Mouse (Mus musculus): ENCODE results near the gene Ces2h. TPM values are rescaled to one million over a fixed set of nuclear protein-coding genes. Genes with fewer than 3 reads are reported as not detected.
"Not testable (repeated sequence)": the region's sequence is repeated elsewhere in the genome, so short reads cannot be mapped to it uniquely, and the experiment has no call there.

Gene Ces2h
- total RNA-seq (2021): not detected
- long read RNA-seq, experiment 1: 0 reads
- long read RNA-seq, experiment 2: 0 reads

DNA sequence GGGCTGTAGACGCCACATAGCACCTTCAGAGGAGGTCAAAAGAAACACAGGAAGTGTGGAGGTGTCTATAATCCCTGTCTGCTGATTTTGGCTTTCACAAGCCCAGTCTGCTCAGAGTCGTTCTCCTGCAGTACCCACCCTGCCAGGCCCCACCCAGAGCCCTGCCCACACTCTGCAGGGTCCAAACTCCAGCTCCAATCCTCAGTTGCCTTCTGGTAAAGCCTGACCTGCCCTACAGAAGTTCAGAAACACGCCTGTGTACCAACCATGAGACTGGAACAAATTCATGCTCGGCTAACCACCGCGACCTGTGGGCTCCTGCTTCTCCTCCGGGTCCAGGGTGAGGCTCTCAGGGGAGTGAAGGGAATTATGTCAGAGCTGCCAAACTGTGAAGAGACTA, at the start of gene Ces2h:
Gene Ces2h, plus strand, starts transcription at position 268 of the 400 bp plus-strand sequence.
- no peak for DNase-seq
- intact Hi-C loops (cut with DNase I): no loop called here

GRCm38 (mm10) chr8:104961537-104961961, 39.1 kb upstream of the Ces2h start, which contains the start of gene Ces2g:
Gene Ces2g, plus strand, starts transcription at chr8:104961718.
- DNase-seq: peak; percentile 35 to 66
- intact Hi-C loops (cut with DNase I): no loop called here

DNA sequence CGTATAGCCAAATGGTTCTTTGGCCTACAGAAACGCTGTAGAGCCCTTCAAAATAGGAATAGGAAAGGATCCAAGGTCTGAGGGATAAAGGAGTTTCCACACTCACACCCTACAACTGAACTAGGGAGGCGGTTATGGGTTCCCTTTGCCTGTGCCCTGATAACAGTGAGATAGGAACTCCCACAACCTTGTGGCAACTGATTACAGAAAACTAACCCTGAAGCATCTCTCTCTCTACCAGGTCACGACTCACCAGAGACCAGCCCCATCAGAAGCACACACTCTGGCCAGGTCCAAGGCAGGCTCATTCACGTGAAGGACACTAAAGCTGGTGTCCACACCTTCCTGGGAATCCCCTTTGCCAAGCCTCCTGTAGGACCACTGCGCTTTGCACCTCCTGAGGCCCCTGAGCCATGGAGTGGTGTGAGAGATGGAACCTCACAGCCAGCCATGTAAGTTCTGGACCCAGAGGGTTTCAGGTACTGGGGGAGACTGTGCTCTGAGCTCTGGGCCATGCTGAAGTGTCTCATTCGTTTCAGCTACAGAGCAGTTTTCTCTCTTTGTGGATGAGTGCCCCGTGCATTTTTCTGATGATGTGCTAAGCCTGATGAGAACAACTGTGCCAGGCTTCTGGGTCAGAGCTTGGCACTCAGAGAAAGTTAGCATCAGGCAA, 38.3 kb upstream of the Ces2h start:
- DNase-seq: no peak
- intact Hi-C loops (cut with DNase I): no loop called here

DNA sequence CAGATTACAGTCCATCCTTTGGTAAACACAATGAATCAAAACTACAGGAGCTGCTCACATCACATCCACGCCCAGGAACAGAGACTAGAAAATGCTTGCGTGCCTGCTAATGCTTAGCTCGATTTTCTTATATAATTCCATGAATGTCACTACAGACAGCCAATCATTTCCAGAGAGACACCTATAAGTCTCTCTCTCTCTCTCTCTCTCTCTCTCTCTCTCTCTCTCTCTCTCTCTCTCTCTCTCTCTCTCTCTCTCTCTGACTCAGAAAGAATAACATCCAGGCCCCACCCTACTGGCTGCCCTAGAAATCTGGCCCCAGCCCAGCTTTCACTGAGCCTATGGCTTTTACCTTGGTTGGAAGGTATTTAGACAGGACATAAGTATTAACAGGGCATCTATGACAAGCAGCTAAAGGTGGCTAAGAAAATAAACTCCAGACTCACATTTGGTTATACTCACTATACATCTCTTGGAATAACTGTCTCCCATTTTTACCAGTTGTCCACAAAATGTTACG, 37.2 kb upstream of the Ces2h start:
- no peak for DNase-seq
- intact Hi-C loops (cut with DNase I): no loop called here

DNA sequence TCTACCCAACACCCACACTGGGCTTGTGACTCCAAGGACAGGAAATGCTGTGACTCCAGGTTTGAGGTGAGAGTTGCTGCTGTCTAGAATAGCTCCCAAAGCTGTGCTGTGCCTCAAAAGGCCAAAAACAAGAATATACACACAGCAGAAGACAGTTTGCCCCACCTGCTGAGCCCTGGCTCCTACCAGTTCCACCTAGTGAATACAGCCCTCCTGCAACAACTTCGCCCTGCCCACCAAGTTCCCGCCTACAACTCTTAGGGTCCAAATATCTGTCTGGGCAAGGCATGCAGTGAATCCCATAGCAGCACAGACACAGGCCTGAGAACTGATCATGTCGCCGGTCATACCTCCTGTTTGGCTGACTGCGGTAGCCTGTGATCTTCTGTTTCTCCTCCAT, 16.5 kb upstream of the Ces2h start:
- DNase-seq: no peak
- intact Hi-C loops (cut with DNase I): no loop called here

DNA sequence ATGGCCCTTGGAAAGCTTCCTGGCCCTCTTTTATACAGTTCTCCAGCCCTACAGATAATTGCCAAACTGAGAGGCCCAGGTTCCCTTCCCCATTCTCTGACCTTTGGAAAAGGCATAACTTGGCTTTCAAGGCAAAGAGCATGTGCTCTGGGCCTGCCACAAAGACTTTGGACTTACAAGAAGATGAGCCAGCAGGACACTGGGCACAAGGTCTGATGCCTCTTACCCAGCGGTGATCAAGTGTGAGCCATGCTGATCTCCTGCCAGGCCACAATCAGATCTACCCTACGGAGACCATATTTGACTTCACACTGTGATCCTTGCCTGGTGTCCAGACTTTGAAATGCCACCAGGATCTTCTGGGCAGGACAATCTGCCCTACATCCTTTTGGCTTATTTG, 15.7 kb upstream of the Ces2h start:
- intact Hi-C loops (cut with DNase I): no loop called here
- DNase-seq: no peak

DNA sequence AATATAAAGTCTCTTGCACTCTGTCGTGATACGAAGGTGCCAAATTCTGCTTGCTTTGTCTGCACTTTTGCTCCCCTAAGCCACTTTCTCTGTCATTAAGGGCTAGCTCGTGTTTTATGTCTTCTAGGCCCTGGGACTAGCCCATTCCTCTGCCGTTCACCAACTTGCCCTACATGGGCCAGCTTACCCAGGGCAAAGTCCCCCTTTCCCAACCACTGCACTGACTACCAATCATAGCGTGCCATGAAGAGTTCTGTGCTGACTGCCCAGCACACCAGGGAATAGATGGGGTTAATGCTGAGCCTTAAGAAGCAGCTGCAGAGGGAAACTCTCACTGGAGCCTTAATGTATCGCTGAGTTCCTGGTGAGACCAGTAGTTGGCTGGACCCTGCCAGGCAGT, 2.5 kb upstream of the Ces2h start:
- intact Hi-C loops (cut with DNase I): no loop called here
- no peak for DNase-seq

GRCm38 (mm10) chr8:104999183-104999582, 1.5 kb upstream of the Ces2h start:
- intact Hi-C loops (cut with DNase I): no loop called here
- no peak for DNase-seq

DNA sequence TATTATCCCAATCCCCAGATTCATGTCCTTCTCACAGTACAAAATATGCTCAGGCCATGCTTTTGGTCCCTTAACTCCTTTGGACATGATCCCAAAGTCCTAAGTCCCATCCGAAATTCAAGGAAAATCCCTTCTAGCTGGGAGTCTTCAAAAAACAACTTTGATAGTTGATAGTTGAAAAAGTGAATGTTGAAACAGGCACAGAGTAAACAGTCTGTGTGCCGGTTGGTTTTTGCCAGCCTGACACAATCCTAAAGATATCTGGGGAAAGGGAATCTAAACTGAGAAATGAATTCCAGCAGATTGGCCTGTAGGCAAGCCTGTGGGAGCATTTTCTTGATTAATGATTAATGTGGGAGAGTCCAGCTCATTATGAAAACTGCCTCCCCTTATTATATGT, 9.3 kb downstream of the Ces2h start:
- DNase-seq: no peak
- intact Hi-C loops (cut with DNase I): no loop called here

- peak in 1 of 2 experiments; percentile 3 for DNase-seq
These were observed 10.5 kb downstream of the Ces2h start for GRCm38 (mm10) chr8:105011136-105011535.

DNA sequence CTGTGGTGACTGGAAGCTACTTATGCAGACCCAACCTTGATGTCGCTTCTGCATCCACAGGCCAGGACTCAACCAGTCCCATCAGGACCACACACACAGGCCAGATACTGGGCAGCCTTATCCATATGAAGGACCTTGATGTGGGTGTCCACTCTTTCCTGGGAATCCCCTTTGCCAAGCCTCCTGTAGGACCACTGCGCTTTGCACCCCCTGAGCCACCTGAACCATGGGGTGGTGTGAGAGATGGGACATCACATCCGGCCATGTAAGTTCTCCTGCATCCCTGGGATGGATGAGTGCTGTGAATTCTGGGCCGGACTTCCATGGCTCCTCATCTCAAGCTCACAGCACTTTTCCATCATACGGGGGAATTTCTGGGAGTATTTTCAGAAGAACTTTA, 13.7 kb downstream of the Ces2h start:
- intact Hi-C loops (cut with DNase I): no loop called here
- no peak for DNase-seq

More at GRCm38 (mm10) chr8:105011136-105011535, 10.5 kb downstream of the Ces2h start:
- intact Hi-C loops (cut with DNase I): no loop called here

DNA sequence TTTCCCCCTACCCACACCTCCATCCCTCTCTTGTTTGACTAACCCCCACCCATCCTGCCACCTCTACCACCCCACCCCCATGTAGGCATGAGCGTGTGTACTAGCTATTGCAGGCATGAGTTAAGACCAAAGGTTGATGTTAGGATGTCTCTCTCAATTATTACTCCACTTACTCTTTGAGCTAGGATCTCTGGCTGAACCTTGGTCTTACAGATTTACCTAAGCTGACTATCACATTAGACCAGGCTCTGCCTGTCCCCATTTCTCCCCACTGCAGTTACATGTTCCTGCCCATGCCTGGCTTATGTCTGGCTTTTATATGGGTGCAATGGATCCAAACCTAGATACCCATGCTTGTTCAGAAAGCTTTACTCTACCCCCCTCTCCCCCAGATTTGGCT, 21.3 kb downstream of the Ces2h start:
- intact Hi-C loops (cut with DNase I): no loop called here
- DNase-seq: no peak

DNA sequence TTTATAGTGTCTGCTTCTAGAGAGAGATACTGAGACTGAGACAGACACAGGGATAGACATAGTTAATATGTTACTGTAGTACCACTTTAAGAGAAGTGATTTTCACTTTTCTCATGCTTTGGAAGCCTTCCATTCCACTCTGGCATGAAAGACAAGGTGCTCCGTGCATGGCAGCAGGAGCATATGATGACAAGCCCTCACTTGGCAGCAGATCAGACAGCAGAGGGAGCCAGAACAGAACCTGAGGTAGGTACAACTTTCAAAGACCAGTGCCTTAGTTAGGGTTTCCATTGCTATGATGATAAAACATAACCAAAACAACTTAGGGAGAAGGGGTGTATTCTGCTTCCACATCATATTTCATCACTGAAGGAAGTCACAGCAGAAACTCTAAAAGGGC, 22.4 kb downstream of the Ces2h start:
- intact Hi-C loops (cut with DNase I): no loop called here
- DNase-seq: peak in 1 of 2 experiments; percentile 3

GRCm38 (mm10) chr8:105025050-105025449, 24.4 kb downstream of the Ces2h start:
- DNase-seq: peak in 1 of 2 experiments; percentile 2
- intact Hi-C loops (cut with DNase I): no loop called here

GRCm38 (mm10) chr8:105043510-105043909, 42.9 kb downstream of the Ces2h start:
- intact Hi-C loops (cut with DNase I): no loop called here
- no peak for DNase-seq

DNA sequence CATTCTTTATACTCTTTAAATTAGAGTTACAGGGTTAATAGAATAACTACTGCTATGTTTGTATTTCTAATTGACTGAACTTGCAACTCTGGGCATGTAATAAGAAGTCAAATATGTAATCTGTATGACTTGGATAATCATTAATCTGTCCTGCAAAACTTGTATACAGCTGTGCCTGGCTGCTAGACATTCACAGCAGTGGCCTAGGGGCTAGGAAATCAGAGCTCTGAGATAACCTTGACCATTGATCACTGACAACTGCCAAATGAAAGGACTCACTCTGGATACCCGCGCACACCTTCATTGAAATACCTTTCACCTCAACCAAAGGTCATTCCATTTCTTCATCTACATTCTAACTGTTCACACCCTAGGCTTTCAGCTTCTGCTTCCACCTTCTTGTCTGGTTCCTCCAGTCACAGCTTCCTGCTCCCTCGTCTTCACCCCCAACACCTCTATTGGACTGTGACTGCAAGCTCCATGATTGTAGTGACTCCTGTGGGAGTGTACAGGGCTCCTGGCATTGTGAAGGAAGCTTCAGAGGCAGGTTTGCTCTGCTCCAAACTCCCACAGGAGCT, 45.3 kb downstream of the Ces2h start:
- intact Hi-C loops (cut with DNase I): no loop called here
- no peak for DNase-seq

DNA sequence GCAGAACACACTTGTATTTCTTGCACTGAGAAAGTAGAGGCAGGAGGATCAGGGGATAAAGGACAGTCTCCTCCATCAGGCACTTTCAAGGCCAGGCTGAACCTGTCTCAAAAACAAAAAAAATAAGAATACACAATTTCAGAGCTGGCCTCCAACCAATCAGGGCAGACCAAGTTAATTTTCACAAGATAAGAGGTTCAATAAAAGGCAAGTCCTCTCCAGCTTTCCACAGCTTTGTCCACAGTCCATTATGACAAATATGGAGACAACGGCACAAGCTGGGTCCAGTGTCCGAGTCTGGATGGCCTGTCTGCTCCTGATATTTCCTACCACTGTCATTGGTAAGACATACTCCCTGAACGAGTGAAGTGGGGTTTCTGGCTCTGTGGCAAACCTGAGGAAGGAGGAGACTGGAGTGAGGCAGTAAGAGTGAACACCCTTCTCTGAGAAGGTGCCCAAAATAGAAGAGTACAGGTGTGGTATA, 47.8 kb downstream of the Ces2h start, which contains the start of gene Ces3a:
Gene Ces3a, plus strand, starts transcription at position 231 of the 484 bp plus-strand sequence.
- no peak for DNase-seq
- intact Hi-C loops (cut with DNase I): no loop called here

- no peak for DNase-seq
- intact Hi-C loops (cut with DNase I): no loop called here
These were observed 55.6 kb downstream of the Ces2h start for GRCm38 (mm10) chr8:105056211-105056610.

- intact Hi-C loops (cut with DNase I): no loop called here
- DNase-seq: no peak
These were observed 59.4 kb downstream of the Ces2h start for GRCm38 (mm10) chr8:105060056-105060455.

DNA sequence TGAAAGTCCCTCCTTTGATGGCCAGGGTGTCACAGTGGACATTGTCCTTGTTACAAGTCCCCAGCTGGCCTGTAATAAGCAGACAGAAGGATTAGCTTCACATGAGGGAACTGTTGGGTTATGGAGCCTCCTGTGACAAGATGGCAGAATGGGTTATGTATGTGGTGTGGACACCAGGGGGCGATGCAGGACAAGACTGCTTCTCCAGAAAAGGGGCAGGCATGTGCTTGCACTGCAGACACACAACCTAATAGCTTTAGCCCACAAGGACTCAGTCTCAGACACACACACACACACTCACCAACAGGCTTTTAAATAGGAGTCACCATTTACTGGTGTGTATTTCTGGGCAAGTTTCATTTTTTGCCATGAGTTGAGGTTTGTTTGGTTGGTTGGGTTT, 66.1 kb downstream of the Ces2h start:
- intact Hi-C loops (cut with DNase I): loop anchor here (5.0 kb wide), 1 partner anchor 151 kb away; no protein-coding TSS in a partner anchor
- DNase-seq: peak; percentile 39 to 50

- not testable (repeated sequence) for DNase-seq
- intact Hi-C loops (cut with DNase I): loop anchor here (5.0 kb wide), 1 partner anchor 149 kb away; no protein-coding TSS in a partner anchor
These were observed 67.3 kb downstream of the Ces2h start for GRCm38 (mm10) chr8:105067905-105068304.

All from heart, postnatal 14 days (tissue).